Mouse (Mus musculus) embryonic stem cell, embryonic (primary cell): Measurements from ENCODE around the gene Mast4.

Experiments
- CTCF ChIA-PET, 4 experiments: fragments of 300-600 bp in 2 of 4; fragments of 350-600 bp in 2 of 4; sonication (Branson Sonifier 250); formaldehyde crosslinking; loops; one replicate each; lab custom pipeline; 2022; ENCODE audit warnings: inconsistent platforms in 2 of 4; lab: Charles Lee
- POLR2A ChIA-PET, 4 experiments: fragments of 300-600 bp in 2 of 4; fragments of 350-600 bp in 2 of 4; sonication (Branson Sonifier 250); formaldehyde crosslinking; loops; one replicate each; lab custom pipeline; 2022; ENCODE audit warnings: antibody characterized with exemption in 4 of 4, inconsistent platforms in 1 of 4; lab: Charles Lee

Mast4 gene

DNA sequence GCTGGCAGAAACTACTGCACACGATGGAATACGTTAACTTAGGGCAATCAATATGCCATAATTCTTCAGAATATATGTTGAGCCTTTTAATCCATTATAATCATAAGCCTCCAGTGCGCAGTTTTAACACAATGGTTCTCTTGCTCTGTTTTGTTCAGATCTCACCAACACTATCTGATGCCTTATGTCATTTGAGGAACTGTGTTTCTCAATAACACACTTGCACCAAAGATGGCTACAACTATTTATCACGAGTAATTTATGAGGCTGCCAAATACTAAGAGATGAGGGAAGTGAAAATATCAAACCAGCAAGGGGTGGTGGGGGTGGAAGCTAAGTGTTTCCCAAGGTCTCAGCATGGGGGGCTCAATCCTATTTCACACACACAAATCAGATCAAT is 448.1 kb downstream of the Mast4 start:
- CTCF ChIA-PET: no interaction called here
- POLR2A ChIA-PET: interaction anchor here in 1 of 4 experiments (0.8 to 1.1 kb wide), 2 partner anchors 9 to 15 kb away, joined by 3 read pairs; no protein-coding TSS in a partner anchor

DNA sequence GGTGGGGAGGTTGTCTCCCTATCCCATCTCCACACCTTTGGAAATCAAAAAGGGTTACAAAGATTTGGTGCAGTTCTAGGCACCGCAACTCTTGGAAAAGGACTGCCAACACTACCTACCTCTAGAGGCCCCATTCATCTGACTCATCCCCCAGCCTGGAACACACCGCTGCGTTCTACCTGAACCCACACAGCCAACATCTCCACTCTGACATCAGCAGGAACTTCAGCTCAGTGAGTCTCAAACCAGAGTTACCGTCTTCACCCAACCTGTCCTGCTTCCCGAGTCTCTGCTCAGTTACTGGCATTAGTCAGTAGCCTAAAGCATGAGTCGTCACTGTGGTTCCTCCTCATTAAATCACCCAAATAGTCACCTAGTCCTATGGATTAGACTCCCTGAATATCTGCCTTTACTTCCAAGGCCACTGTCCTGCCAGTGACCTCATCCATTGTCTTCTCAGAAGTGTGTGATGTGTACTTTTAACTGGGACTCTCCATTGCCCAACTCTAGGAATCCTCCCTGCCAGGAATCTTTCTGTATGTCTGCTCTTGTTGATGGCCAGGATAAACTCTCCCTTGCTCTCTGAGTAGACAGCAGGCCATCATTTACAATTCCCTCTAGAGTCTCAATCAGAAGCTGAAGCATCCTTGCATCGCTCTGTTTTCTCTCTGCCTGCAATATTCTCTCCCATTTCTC is 453.8 kb downstream of the Mast4 start:
- CTCF ChIA-PET: no interaction called here
- POLR2A ChIA-PET: interaction anchor here in 2 of 4 experiments (1.0 to 1.7 kb wide), 4 partner anchors 10 to 15 kb away, joined by 3 to 5 read pairs (median 4); no protein-coding TSS in a partner anchor

GRCm38 (mm10) chr13:102878631-102879030 is 455.7 kb downstream of the Mast4 start:
- CTCF ChIA-PET: no interaction called here
- POLR2A ChIA-PET: interaction anchor here in 3 of 4 experiments (0.6 to 6.7 kb wide), 5 partner anchors 12 to 28 kb away, joined by 3 to 27 read pairs (median 4); no protein-coding TSS in a partner anchor

DNA sequence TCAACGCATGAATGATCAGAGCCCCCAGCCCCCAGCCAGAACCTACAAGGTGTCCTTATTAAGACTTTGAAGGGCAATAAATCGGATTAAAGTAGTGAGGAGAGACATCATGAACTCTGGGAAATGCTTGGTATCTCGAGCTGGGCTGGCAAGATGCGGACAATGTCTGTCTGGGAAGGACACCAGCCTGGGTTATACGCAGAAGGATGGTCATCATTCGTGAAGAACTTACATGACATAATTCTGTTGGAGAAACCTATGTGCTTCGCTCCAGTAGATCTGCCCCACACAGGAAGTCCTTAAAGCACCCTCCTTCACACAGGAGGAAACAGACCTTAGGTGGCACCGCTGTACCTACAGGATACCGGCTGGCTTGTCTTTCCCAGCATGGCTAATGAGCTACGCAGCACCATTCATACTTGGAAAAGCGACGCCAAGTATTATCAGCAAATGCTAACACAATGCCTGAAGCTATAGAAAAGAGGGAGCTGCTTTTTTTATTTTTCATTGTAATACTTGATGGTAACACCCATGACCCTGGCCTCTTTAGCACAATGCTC is 456.5 kb downstream of the Mast4 start:
- CTCF ChIA-PET: no interaction called here
- POLR2A ChIA-PET: interaction anchor here in 2 of 4 experiments (1.2 to 6.7 kb wide), 4 partner anchors 18 to 28 kb away, joined by 3 to 27 read pairs (median 4); no protein-coding TSS in a partner anchor

- CTCF ChIA-PET: no interaction called here
- POLR2A ChIA-PET: interaction anchor here in 1 of 4 experiments (1.2 to 6.7 kb wide), 2 partner anchors 18 to 21 kb away, joined by 4 to 27 read pairs; no protein-coding TSS in a partner anchor
These were observed 457.1 kb downstream of the Mast4 start for GRCm38 (mm10) chr13:102877154-102877553.

- POLR2A ChIA-PET: interaction anchor here in 2 of 4 experiments (1.0 to 6.7 kb wide), 6 partner anchors 19 to 64 kb away, joined by 3 to 27 read pairs (median 6); no protein-coding TSS in a partner anchor
- CTCF ChIA-PET: no interaction called here
These were observed 458.8 kb downstream of the Mast4 start for GRCm38 (mm10) chr13:102875520-102875919.

- CTCF ChIA-PET: no interaction called here
- POLR2A ChIA-PET: interaction anchor here in 2 of 4 experiments (0.7 to 6.7 kb wide), 7 partner anchors 14 to 33 kb away, joined by 3 to 27 read pairs (median 5); no protein-coding TSS in a partner anchor
These were observed 459.2 kb downstream of the Mast4 start for GRCm38 (mm10) chr13:102875144-102875476.

DNA sequence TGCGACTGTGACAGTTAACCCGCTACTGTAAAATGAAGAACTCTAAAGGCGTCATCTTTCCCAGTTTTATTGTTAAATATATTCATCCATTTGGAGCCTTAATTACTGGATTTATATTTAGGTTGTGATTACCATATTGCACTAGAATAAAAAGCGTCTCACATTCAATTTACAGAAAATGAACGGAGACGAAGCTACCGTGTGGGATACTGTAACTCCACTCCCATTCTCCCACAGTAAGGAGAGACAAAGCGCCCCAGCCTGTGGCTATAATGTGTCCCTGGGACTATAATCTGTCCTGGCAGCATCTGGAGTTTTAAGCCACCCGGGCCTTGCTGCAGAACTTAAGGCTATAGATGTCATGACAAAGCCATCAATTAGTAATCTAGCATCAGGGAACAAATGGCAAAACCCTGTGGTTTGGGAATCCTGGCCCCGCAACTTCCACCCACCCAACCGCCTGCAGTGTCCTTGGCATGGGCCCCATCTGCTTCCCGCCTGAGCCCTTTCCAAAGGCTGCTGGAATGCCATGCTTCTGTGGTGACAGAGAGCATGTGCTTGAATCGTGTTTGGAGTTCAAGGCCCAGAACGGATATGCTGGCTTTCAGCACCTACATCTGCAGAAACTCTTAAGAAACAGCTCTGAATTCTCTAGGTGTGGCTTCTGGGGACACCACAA is 459.7 kb downstream of the Mast4 start:
- ChIA-PET POLR2A (interaction anchor here in 2 of 4 experiments (0.5 to 6.7 kb wide), 9 partner anchors 9 to 63 kb away, joined by 3 to 27 read pairs (median 4); no protein-coding TSS in a partner anchor), CTCF (interaction anchor here in 1 of 4 experiments (0.8 kb wide), 1 partner anchor 14 kb away, joined by 3 read pairs; no protein-coding TSS in a partner anchor)

GRCm38 (mm10) chr13:102873412-102874016 is 460.8 kb downstream of the Mast4 start:
- POLR2A ChIA-PET: interaction anchor here in 2 of 4 experiments (1.0 to 6.7 kb wide), 5 partner anchors 15 to 62 kb away, joined by 3 to 27 read pairs (median 9); no protein-coding TSS in a partner anchor
- CTCF ChIA-PET: interaction anchor here in 2 of 4 experiments (0.6 to 0.7 kb wide), 2 partner anchors 33 to 129 kb away, joined by 3 to 5 read pairs; no protein-coding TSS in a partner anchor

- ChIA-PET CTCF (interaction anchor here in 1 of 4 experiments (0.6 kb wide), 1 partner anchor 193 kb away, joined by 3 read pairs; no protein-coding TSS in a partner anchor), POLR2A (interaction anchor here in 2 of 4 experiments (0.5 to 6.7 kb wide), 6 partner anchors 17 to 1957 kb away, joined by 3 to 27 read pairs (median 4); no protein-coding TSS in a partner anchor)
These were observed 462.8 kb downstream of the Mast4 start for GRCm38 (mm10) chr13:102871380-102872104.

DNA sequence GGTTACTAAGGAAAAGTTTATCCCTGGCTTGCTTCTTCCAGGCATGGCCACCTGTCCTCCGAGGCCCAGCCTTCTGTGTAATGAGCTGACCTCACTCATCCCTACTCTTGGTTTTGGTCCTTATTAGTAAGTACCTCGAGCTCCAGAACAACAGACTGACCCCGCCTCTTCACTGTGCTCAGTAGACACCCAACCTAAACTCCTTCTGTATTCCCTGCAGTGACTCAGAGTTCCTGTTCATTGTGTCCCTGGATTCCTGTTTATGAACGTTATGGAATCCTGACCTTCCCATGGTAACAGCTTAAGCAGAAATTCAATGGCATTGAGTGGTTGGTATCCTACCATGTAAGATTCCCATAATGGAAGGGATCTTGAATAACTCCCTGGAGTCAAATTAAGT is 464.8 kb downstream of the Mast4 start:
- POLR2A ChIA-PET: no interaction called here
- CTCF ChIA-PET: no interaction called here

DNA sequence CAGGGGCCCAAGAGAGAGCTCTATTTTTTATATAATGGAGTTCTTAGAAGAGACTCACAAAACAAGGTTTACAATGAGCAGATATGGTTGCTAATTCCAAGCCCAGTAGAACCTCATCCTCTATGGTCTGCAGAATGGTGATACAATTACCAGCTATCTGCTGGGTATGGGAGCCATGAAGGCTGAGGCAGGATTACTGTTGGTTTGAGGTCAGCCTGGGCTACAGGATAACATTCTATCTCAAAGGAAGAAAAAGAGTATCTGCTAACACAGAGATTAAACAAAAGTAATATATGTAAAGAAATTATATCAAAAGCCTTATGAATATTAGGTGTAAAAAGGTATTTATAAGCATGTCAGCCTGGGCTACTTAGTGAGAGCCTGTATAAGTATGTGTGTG is 467.5 kb downstream of the Mast4 start:
- CTCF ChIA-PET: no interaction called here

DNA sequence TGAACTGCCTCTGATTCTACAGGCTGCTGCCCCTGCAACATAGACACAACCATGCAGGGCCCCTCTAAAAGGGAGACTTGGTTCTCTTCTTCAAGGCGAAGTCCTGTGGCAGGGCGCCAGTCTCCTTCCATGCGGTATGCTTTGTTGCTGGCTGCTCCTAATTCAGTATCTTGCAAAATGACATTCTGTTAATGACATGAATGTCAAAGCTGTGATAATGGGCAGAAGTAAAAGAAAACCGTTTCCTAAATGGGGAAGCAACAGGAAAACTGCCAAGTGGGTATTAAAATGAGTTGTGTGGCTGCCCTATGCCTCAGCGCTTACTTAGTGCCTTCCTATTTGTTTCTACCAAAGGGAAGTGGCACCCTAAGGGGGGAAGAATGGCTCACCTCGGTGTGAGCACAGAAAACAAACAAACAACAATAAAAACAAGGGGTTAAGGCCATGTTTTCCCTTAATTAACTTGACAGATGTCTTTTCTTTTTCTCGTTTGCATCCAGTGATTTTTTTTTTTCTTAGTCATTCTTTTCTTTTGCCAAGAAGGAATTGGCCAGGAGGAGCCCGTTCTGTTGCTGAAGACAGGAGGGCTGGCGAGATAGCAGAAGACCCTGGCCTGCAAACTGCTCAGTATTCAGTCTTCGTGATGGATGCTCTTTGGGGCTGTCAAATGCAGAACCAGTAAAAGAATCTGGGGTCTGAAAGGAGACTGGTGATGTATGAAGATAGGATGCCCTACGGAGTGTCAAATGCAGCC is 468.1 kb downstream of the Mast4 start:
- ChIA-PET POLR2A (interaction anchor here in 1 of 4 experiments (0.6 kb wide), 1 partner anchor 98 kb away, joined by 5 read pairs; no protein-coding TSS in a partner anchor), CTCF (no interaction called here)

More for the DNA sequence above, 467.5 kb downstream of the Mast4 start:
- POLR2A ChIA-PET: interaction anchor here in 1 of 4 experiments (0.6 kb wide), 1 partner anchor 97 kb away, joined by 5 read pairs; no protein-coding TSS in a partner anchor

DNA sequence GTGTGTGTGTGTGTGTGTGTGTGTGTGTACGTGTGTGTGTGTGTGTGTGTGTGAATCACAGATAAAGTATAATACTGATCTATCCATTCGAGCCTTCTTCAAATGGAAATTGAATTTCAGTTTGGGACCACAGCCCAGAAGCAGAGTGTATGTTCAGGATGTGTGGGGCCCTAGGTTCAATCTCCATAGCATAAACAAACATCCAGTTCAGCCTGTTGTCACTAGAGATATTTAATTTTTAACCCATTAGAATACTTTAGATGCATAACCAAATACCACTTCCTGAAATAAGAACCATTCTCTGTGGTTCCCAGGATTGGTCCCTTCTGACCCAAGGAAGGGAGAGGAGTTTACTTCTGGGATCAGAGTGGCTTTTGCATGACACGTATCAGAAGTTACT is 468.8 kb downstream of the Mast4 start:
- CTCF ChIA-PET: no interaction called here

GRCm38 (mm10) chr13:102864840-102865239 is 469.5 kb downstream of the Mast4 start:
- ChIA-PET POLR2A (no interaction called here), CTCF (no interaction called here)

More for the DNA sequence above, 468.8 kb downstream of the Mast4 start:
- POLR2A ChIA-PET: no interaction called here

- ChIA-PET CTCF (no interaction called here), POLR2A (no interaction called here)
These were observed 470.2 kb downstream of the Mast4 start for GRCm38 (mm10) chr13:102864079-102864478.

GRCm38 (mm10) chr13:102862981-102863380 is 471.3 kb downstream of the Mast4 start:
- ChIA-PET POLR2A (no interaction called here), CTCF (no interaction called here)
